Mouse (Mus musculus) embryonic fibroblast, embryonic 13.5 days (primary cell): Measurements from ENCODE around the gene Nos1.

Experiments
- CTCF ChIP-seq: IDR thresholded peaks from 2 replicates; pipeline ENCODE4 v1.5.1; 2011; ENCODE audit warnings: mild to moderate bottlenecking, control low read depth, low read length, moderate library complexity, borderline replicate concordance; ENCODE audit not compliant: insufficient read depth
- POLR2A ChIP-seq: IDR thresholded peaks from 2 replicates; pipeline ENCODE4 v1.6.1; 2011; ENCODE audit warnings: low read depth, mild to moderate bottlenecking, control low read depth, low read length, moderate library complexity

- TF ChIP-seq CTCF = no peak
- no peak for TF ChIP-seq POLR2A
Measured at GRCm38 (mm10) chr5:118005728-118006127, 224.9 kb downstream of the Nos1 start.
